Mouse (Mus musculus): ENCODE results near the gene Cstad. TPM values are rescaled to one million over a fixed set of nuclear protein-coding genes. Genes with fewer than 3 reads are reported as not detected.

The Cstad gene
- total RNA-seq, 1 experiment, result 0.54 TPM

GRCm38 (mm10) chr2:30628374-30628773, 33.5 kb downstream of the Cstad start:
- in situ Hi-C loops (cut with MboI; ENCODE audit: low sequenced_read_pairs in 2 of 2, unreplicated experiment in 2 of 2), result no loop called here
- no peak overlapping the region for H3K27ac ChIP-seq (ENCODE audit: insufficient read depth, low read depth, low read length, poor library complexity, severe bottlenecking)
- no peak overlapping the region for H3K4me3 ChIP-seq (ENCODE audit: insufficient read depth in 1 of 2, low read depth in 1 of 2, low read length in 2 of 2, poor library complexity in 1 of 2, severe bottlenecking in 1 of 2)
- H3K9me3 ChIP-seq (ENCODE audit: control insufficient read depth, insufficient read depth, low read depth, low read length), result no peaks in the 10 kb centered on the region
- TF ChIP-seq CHD2 (IDR thresholded peaks at IDR 0.05; ENCODE audit: low read depth, low read length) (no peak), MAFK (IDR thresholded peaks at IDR 0.05; ENCODE audit: insufficient read depth, low read depth, low read length) (no peak), ZNF384 (IDR thresholded peaks at IDR 0.05; ENCODE audit: low read depth, low read length) (no peak), HCFC1 (IDR thresholded peaks at IDR 0.05; ENCODE audit: borderline replicate concordance, insufficient read depth, low read length) (no peak), ZC3H11A (IDR thresholded peaks at IDR 0.05; ENCODE audit: borderline replicate concordance, low read depth, low read length) (no peak)
- H3K9ac ChIP-seq (ENCODE audit: insufficient read depth, low read depth, low read length, poor library complexity, severe bottlenecking), result no peak overlapping the region
- peaks cover 5 to 9% of the 10 kb centered on the region in 2 experiments; a peak in 1 of 4 replicates for H3K4me1 ChIP-seq (ENCODE audit: control insufficient read depth in 2 of 2, insufficient read depth in 2 of 2, low read length in 2 of 2, poor library complexity in 1 of 2)
- no peaks in the 10 kb centered on the region for H3K36me3 ChIP-seq (ENCODE audit: control insufficient read depth, insufficient read depth, low read length, poor library complexity, severe bottlenecking)
- no peak for DNase-seq (ENCODE audit: low read depth, low spot score)

- in situ Hi-C loops (cut with MboI; ENCODE audit: low sequenced_read_pairs in 2 of 2, unreplicated experiment in 2 of 2), result no loop called here
- Histone ChIP-seq H3K36me3 (ENCODE audit: control insufficient read depth, insufficient read depth, low read length, poor library complexity, severe bottlenecking) (no peaks in the 10 kb centered on the region), H3K9ac (ENCODE audit: insufficient read depth, low read depth, low read length, poor library complexity, severe bottlenecking) (no peak overlapping the region), H3K4me1 (ENCODE audit: control insufficient read depth in 2 of 2, insufficient read depth in 2 of 2, low read length in 2 of 2, poor library complexity in 1 of 2) (peaks cover 5 to 9% of the 10 kb centered on the region in 2 experiments; a peak in 1 of 4 replicates), H3K27ac (ENCODE audit: insufficient read depth, low read depth, low read length, poor library complexity, severe bottlenecking) (no peak overlapping the region), H3K4me3 (ENCODE audit: insufficient read depth in 1 of 2, low read depth in 1 of 2, low read length in 2 of 2, poor library complexity in 1 of 2, severe bottlenecking in 1 of 2) (no peak overlapping the region), H3K9me3 (ENCODE audit: control insufficient read depth, insufficient read depth, low read depth, low read length) (no peaks in the 10 kb centered on the region)
- TF ChIP-seq ZC3H11A (IDR thresholded peaks at IDR 0.05; ENCODE audit: borderline replicate concordance, low read depth, low read length) (no peak), ZNF384 (IDR thresholded peaks at IDR 0.05; ENCODE audit: low read depth, low read length) (no peak), CHD2 (IDR thresholded peaks at IDR 0.05; ENCODE audit: low read depth, low read length) (no peak), MAFK (IDR thresholded peaks at IDR 0.05; ENCODE audit: insufficient read depth, low read depth, low read length) (no peak), HCFC1 (IDR thresholded peaks at IDR 0.05; ENCODE audit: borderline replicate concordance, insufficient read depth, low read length) (no peak)
- DNase-seq (ENCODE audit: low read depth, low spot score), result no peak
Measured at GRCm38 (mm10) chr2:30629038-30629761, 34.4 kb downstream of the Cstad start.

GRCm38 (mm10) chr2:30629860-30630259, 35.0 kb downstream of the Cstad start:
- no peak for TF ChIP-seq CHD2 (IDR thresholded peaks at IDR 0.05; ENCODE audit: low read depth, low read length)
- TF ChIP-seq ZC3H11A (IDR thresholded peaks at IDR 0.05; ENCODE audit: borderline replicate concordance, low read depth, low read length), result no peak
- no peak for TF ChIP-seq MAFK (IDR thresholded peaks at IDR 0.05; ENCODE audit: insufficient read depth, low read depth, low read length)
- TF ChIP-seq ZNF384 (IDR thresholded peaks at IDR 0.05; ENCODE audit: low read depth, low read length), result no peak
- TF ChIP-seq HCFC1 (IDR thresholded peaks at IDR 0.05; ENCODE audit: borderline replicate concordance, insufficient read depth, low read length), result no peak
- Histone ChIP-seq H3K27ac (ENCODE audit: insufficient read depth, low read depth, low read length, poor library complexity, severe bottlenecking) (no peak overlapping the region), H3K4me1 (ENCODE audit: control insufficient read depth in 2 of 2, insufficient read depth in 2 of 2, low read length in 2 of 2, poor library complexity in 1 of 2) (peaks cover 5 to 9% of the 10 kb centered on the region in 2 experiments; a peak in 1 of 4 replicates), H3K9ac (ENCODE audit: insufficient read depth, low read depth, low read length, poor library complexity, severe bottlenecking) (no peak overlapping the region), H3K4me3 (ENCODE audit: insufficient read depth in 1 of 2, low read depth in 1 of 2, low read length in 2 of 2, poor library complexity in 1 of 2, severe bottlenecking in 1 of 2) (no peak overlapping the region), H3K9me3 (ENCODE audit: control insufficient read depth, insufficient read depth, low read depth, low read length) (no peaks in the 10 kb centered on the region), H3K36me3 (ENCODE audit: control insufficient read depth, insufficient read depth, low read length, poor library complexity, severe bottlenecking) (no peaks in the 10 kb centered on the region)
- no peak for DNase-seq (ENCODE audit: low read depth, low spot score)
- in situ Hi-C loops (cut with MboI; ENCODE audit: low sequenced_read_pairs in 2 of 2, unreplicated experiment in 2 of 2), result no loop called here

GRCm38 (mm10) chr2:30636266-30636671, 41.4 kb downstream of the Cstad start:
- no peak overlapping the region for H3K4me3 ChIP-seq (ENCODE audit: insufficient read depth in 1 of 2, low read depth in 1 of 2, low read length in 2 of 2, poor library complexity in 1 of 2, severe bottlenecking in 1 of 2)
- peaks cover 0 to 2% of the 10 kb centered on the region in 2 experiments; a peak in 1 of 4 replicates for H3K4me1 ChIP-seq (ENCODE audit: control insufficient read depth in 2 of 2, insufficient read depth in 2 of 2, low read length in 2 of 2, poor library complexity in 1 of 2)
- in situ Hi-C loops (cut with MboI; ENCODE audit: low sequenced_read_pairs in 2 of 2, unreplicated experiment in 2 of 2), result no loop called here
- H3K36me3 ChIP-seq (ENCODE audit: control insufficient read depth, insufficient read depth, low read length, poor library complexity, severe bottlenecking), result no peaks in the 10 kb centered on the region
- no peak overlapping the region for H3K27ac ChIP-seq (ENCODE audit: insufficient read depth, low read depth, low read length, poor library complexity, severe bottlenecking)
- TF ChIP-seq ZNF384 (IDR thresholded peaks at IDR 0.05; ENCODE audit: low read depth, low read length), result no peak
- no peak for TF ChIP-seq CHD2 (IDR thresholded peaks at IDR 0.05; ENCODE audit: low read depth, low read length)
- no peak for TF ChIP-seq HCFC1 (IDR thresholded peaks at IDR 0.05; ENCODE audit: borderline replicate concordance, insufficient read depth, low read length)
- no peak for TF ChIP-seq ZC3H11A (IDR thresholded peaks at IDR 0.05; ENCODE audit: borderline replicate concordance, low read depth, low read length)
- TF ChIP-seq MAFK (IDR thresholded peaks at IDR 0.05; ENCODE audit: insufficient read depth, low read depth, low read length), result no peak
- H3K9me3 ChIP-seq (ENCODE audit: control insufficient read depth, insufficient read depth, low read depth, low read length), result no peaks in the 10 kb centered on the region
- no peak for DNase-seq (ENCODE audit: low read depth, low spot score)
- no peak overlapping the region for H3K9ac ChIP-seq (ENCODE audit: insufficient read depth, low read depth, low read length, poor library complexity, severe bottlenecking)

All from ES-E14 (cell line).